Mouse (Mus musculus): ENCODE results near the gene Sec14l4. TPM values are rescaled to one million over a fixed set of nuclear protein-coding genes. Genes with fewer than 3 reads are reported as not detected.
A peak's percentile ranks its signal among the peaks of the same experiment; 100 is the strongest.
"Not testable (repeated sequence)": the region's sequence is repeated elsewhere in the genome, so short reads cannot be mapped to it uniquely, and the experiment has no call there.

Gene Sec14l4
- polyA plus RNA-seq, 1 experiment from 2014 or later = 0.41 TPM

- ATAC-seq (ENCODE audit: low FRiP score, low TSS enrichment) = no peak
- no peak overlapping the region for H3K4me3 ChIP-seq (ENCODE audit: low read length)
- WGBS = 72% methylated on average over 5 of the region's 5 CpGs
- peaks cover 41% of the 10 kb centered on the region for H3K27me3 ChIP-seq (ENCODE audit: insufficient read depth, low read length)
- H3K36me3 ChIP-seq (ENCODE audit: insufficient read depth, low read length) = no peaks in the 10 kb centered on the region
- peaks cover 9% of the 10 kb centered on the region for H3K4me1 ChIP-seq (ENCODE audit: insufficient read depth, low read length)
- no peak overlapping the region for H3K27ac ChIP-seq (ENCODE audit: low read length)
- H3K4me2 ChIP-seq (replicated peaks; ENCODE audit: low read depth, low read length) = no peak overlapping the region
- no peak overlapping the region for H3K9ac ChIP-seq (replicated peaks; ENCODE audit: low read length)
- no peaks in the 10 kb centered on the region for H3K9me3 ChIP-seq (ENCODE audit: low read length)
Measured at GRCm38 (mm10) chr11:3995511-3995910, 35.8 kb upstream of the Sec14l4 start.

- Histone ChIP-seq H3K9ac (replicated peaks; ENCODE audit: low read length) (no peak overlapping the region), H3K9me3 (ENCODE audit: low read length) (no peaks in the 10 kb centered on the region), H3K4me1 (ENCODE audit: insufficient read depth, low read length) (peaks cover 9% of the 10 kb centered on the region), H3K4me3 (ENCODE audit: low read length) (no peak overlapping the region), H3K36me3 (ENCODE audit: insufficient read depth, low read length) (no peaks in the 10 kb centered on the region), H3K27me3 (ENCODE audit: insufficient read depth, low read length) (peaks cover 45% of the 10 kb centered on the region), H3K4me2 (replicated peaks; ENCODE audit: low read depth, low read length) (no peak overlapping the region), H3K27ac (ENCODE audit: low read length) (no peak overlapping the region)
- 85% methylated on average over 3 of the region's 3 CpGs for WGBS
- ATAC-seq (ENCODE audit: low FRiP score, low TSS enrichment) = no peak
Measured at GRCm38 (mm10) chr11:3996840-3997239, 34.4 kb upstream of the Sec14l4 start.

- no peaks in the 10 kb centered on the region for H3K36me3 ChIP-seq (ENCODE audit: insufficient read depth, low read length)
Measured at GRCm38 (mm10) chr11:3997978-3998720, 33.1 kb upstream of the Sec14l4 start.

GRCm38 (mm10) chr11:3999547-3999946 lies 31.7 kb upstream of the Sec14l4 start:
- Histone ChIP-seq H3K4me2 (replicated peaks; ENCODE audit: low read depth, low read length) (no peak overlapping the region), H3K27ac (ENCODE audit: low read length) (no peak overlapping the region), H3K4me1 (ENCODE audit: insufficient read depth, low read length) (peaks cover 9% of the 10 kb centered on the region), H3K27me3 (ENCODE audit: insufficient read depth, low read length) (peaks cover 45% of the 10 kb centered on the region), H3K9ac (replicated peaks; ENCODE audit: low read length) (no peak overlapping the region), H3K36me3 (ENCODE audit: insufficient read depth, low read length) (no peaks in the 10 kb centered on the region), H3K4me3 (ENCODE audit: low read length) (no peak overlapping the region), H3K9me3 (ENCODE audit: low read length) (no peaks in the 10 kb centered on the region)
- WGBS = 45% methylated on average over 5 of the region's 5 CpGs
- no peak for ATAC-seq (ENCODE audit: low FRiP score, low TSS enrichment)

More at GRCm38 (mm10) chr11:3997978-3998720, 33.1 kb upstream of the Sec14l4 start:
- H3K27me3 ChIP-seq (ENCODE audit: insufficient read depth, low read length) = peaks cover 45% of the 10 kb centered on the region
- H3K4me1 ChIP-seq (ENCODE audit: insufficient read depth, low read length) = peaks cover 9% of the 10 kb centered on the region
- no peaks in the 10 kb centered on the region for H3K9me3 ChIP-seq (ENCODE audit: low read length)
- no peak overlapping the region for H3K9ac ChIP-seq (replicated peaks; ENCODE audit: low read length)
- no peak overlapping the region for H3K27ac ChIP-seq (ENCODE audit: low read length)
- H3K4me3 ChIP-seq (ENCODE audit: low read length) = peak overlapping the region; percentile 36
- WGBS = 4% methylated on average over 66 of the region's 66 CpGs
- peak overlapping the region; percentile 50 for H3K4me2 ChIP-seq (replicated peaks; ENCODE audit: low read depth, low read length)
- peak; percentile 15; the same call in 1 of the 2 replicates for ATAC-seq (ENCODE audit: low FRiP score, low TSS enrichment)

- ATAC-seq (ENCODE audit: low FRiP score, low TSS enrichment) = no peak
- peaks cover 43% of the 10 kb centered on the region for H3K27me3 ChIP-seq (ENCODE audit: insufficient read depth, low read length)
Measured at GRCm38 (mm10) chr11:4001603-4002002, 29.7 kb upstream of the Sec14l4 start.

GRCm38 (mm10) chr11:4005220-4005805 lies 25.9 kb upstream of the Sec14l4 start:
- no peak overlapping the region for H3K4me2 ChIP-seq (replicated peaks; ENCODE audit: low read depth, low read length)
- 66% methylated on average over 5 of the region's 5 CpGs for WGBS
- no peaks in the 10 kb centered on the region for H3K36me3 ChIP-seq (ENCODE audit: insufficient read depth, low read length)
- peaks cover 6% of the 10 kb centered on the region for H3K27me3 ChIP-seq (ENCODE audit: insufficient read depth, low read length)
- no peak overlapping the region for H3K9ac ChIP-seq (replicated peaks; ENCODE audit: low read length)
- H3K9me3 ChIP-seq (ENCODE audit: low read length) = no peaks in the 10 kb centered on the region
- no peak for ATAC-seq (ENCODE audit: low FRiP score, low TSS enrichment)
- no peaks in the 10 kb centered on the region for H3K4me1 ChIP-seq (ENCODE audit: insufficient read depth, low read length)
- H3K4me3 ChIP-seq (ENCODE audit: low read length) = no peak overlapping the region
- no peak overlapping the region for H3K27ac ChIP-seq (ENCODE audit: low read length)

More at GRCm38 (mm10) chr11:4001603-4002002, 29.7 kb upstream of the Sec14l4 start:
- H3K4me3 ChIP-seq (ENCODE audit: low read length) = no peak overlapping the region
- H3K36me3 ChIP-seq (ENCODE audit: insufficient read depth, low read length) = no peaks in the 10 kb centered on the region
- H3K27ac ChIP-seq (ENCODE audit: low read length) = no peak overlapping the region
- H3K9me3 ChIP-seq (ENCODE audit: low read length) = no peaks in the 10 kb centered on the region
- H3K9ac ChIP-seq (replicated peaks; ENCODE audit: low read length) = no peak overlapping the region
- H3K4me2 ChIP-seq (replicated peaks; ENCODE audit: low read depth, low read length) = no peak overlapping the region
- 10% methylated on average over 5 of the region's 5 CpGs for WGBS
- H3K4me1 ChIP-seq (ENCODE audit: insufficient read depth, low read length) = peaks cover 9% of the 10 kb centered on the region

GRCm38 (mm10) chr11:4006462-4006861 lies 24.8 kb upstream of the Sec14l4 start:
- 86% methylated on average over 3 of the region's 3 CpGs for WGBS
- no peaks in the 10 kb centered on the region for H3K9me3 ChIP-seq (ENCODE audit: low read length)
- no peak for ATAC-seq (ENCODE audit: low FRiP score, low TSS enrichment)
- no peaks in the 10 kb centered on the region for H3K36me3 ChIP-seq (ENCODE audit: insufficient read depth, low read length)
- H3K27ac ChIP-seq (ENCODE audit: low read length) = no peak overlapping the region
- no peak overlapping the region for H3K9ac ChIP-seq (replicated peaks; ENCODE audit: low read length)
- H3K4me1 ChIP-seq (ENCODE audit: insufficient read depth, low read length) = no peaks in the 10 kb centered on the region
- H3K27me3 ChIP-seq (ENCODE audit: insufficient read depth, low read length) = no peaks in the 10 kb centered on the region
- H3K4me2 ChIP-seq (replicated peaks; ENCODE audit: low read depth, low read length) = no peak overlapping the region
- no peak overlapping the region for H3K4me3 ChIP-seq (ENCODE audit: low read length)

GRCm38 (mm10) chr11:4012616-4013015 lies 18.6 kb upstream of the Sec14l4 start:
- Histone ChIP-seq H3K27me3 (ENCODE audit: insufficient read depth, low read length) (no peaks in the 10 kb centered on the region), H3K9ac (replicated peaks; ENCODE audit: low read length) (no peak overlapping the region), H3K4me1 (ENCODE audit: insufficient read depth, low read length) (no peaks in the 10 kb centered on the region), H3K4me3 (ENCODE audit: low read length) (no peak overlapping the region), H3K9me3 (ENCODE audit: low read length) (no peaks in the 10 kb centered on the region; the same call in 1 of the 2 replicates), H3K36me3 (ENCODE audit: insufficient read depth, low read length) (no peaks in the 10 kb centered on the region), H3K4me2 (replicated peaks; ENCODE audit: low read depth, low read length) (no peak overlapping the region), H3K27ac (ENCODE audit: low read length) (no peak overlapping the region)
- WGBS = 79% methylated on average over 1 of the region's 1 CpGs
- no peak for ATAC-seq (ENCODE audit: low FRiP score, low TSS enrichment)

GRCm38 (mm10) chr11:4015796-4016195 lies 15.5 kb upstream of the Sec14l4 start:
- H3K4me3 ChIP-seq (ENCODE audit: low read length); H3K27me3 ChIP-seq (ENCODE audit: insufficient read depth, low read length); H3K36me3 ChIP-seq (ENCODE audit: insufficient read depth, low read length); H3K4me1 ChIP-seq (ENCODE audit: insufficient read depth, low read length); H3K27ac ChIP-seq (ENCODE audit: low read length); H3K9ac ChIP-seq (replicated peaks; ENCODE audit: low read length); H3K4me2 ChIP-seq (replicated peaks; ENCODE audit: low read depth, low read length); ATAC-seq (ENCODE audit: low FRiP score, low TSS enrichment); H3K9me3 ChIP-seq (ENCODE audit: low read length): not testable (repeated sequence)
- 90% methylated on average over 8 of the region's 14 CpGs for WGBS

GRCm38 (mm10) chr11:4022111-4022510 lies 9.2 kb upstream of the Sec14l4 start:
- H3K4me2 ChIP-seq (replicated peaks; ENCODE audit: low read depth, low read length); H3K4me3 ChIP-seq (ENCODE audit: low read length); H3K9ac ChIP-seq (replicated peaks; ENCODE audit: low read length); H3K4me1 ChIP-seq (ENCODE audit: insufficient read depth, low read length); H3K9me3 ChIP-seq (ENCODE audit: low read length); H3K36me3 ChIP-seq (ENCODE audit: insufficient read depth, low read length); ATAC-seq (ENCODE audit: low FRiP score, low TSS enrichment); H3K27me3 ChIP-seq (ENCODE audit: insufficient read depth, low read length); H3K27ac ChIP-seq (ENCODE audit: low read length): not testable (repeated sequence)
- WGBS = 88% methylated on average over 13 of the region's 13 CpGs

All from kidney, embryonic 16.5 days (tissue).